Mouse (Mus musculus): ENCODE data around the gene Lrrc66. TPM values are rescaled to one million over a fixed set of nuclear protein-coding genes. Genes with fewer than 3 reads are reported as not detected.

Lrrc66 gene
- polyA plus RNA-seq, 1 experiment = not detected

- H3K79me2 ChIP-seq (ENCODE audit: control insufficient read depth, insufficient read depth) = no peaks in the 10 kb centered on the region
- peaks cover 30% of the 10 kb centered on the region for H3K27me3 ChIP-seq (ENCODE audit: control insufficient read depth, insufficient read depth, insufficient read length)
- no peaks in the 10 kb centered on the region for H3K36me3 ChIP-seq (ENCODE audit: control insufficient read depth, insufficient read depth)
- TF ChIP-seq MYOD1 (IDR thresholded peaks at IDR 0.05; ENCODE audit: control insufficient read depth, insufficient read length, low read depth) = no peak
- no peak for TF ChIP-seq CEBPB (IDR thresholded peaks at IDR 0.05; ENCODE audit: low read depth)
- no peak for TF ChIP-seq USF1 (IDR thresholded peaks at IDR 0.05; ENCODE audit: low read depth)
- no peak for TF ChIP-seq CTCF (IDR thresholded peaks at IDR 0.05; ENCODE audit: control insufficient read depth, insufficient read depth, insufficient read length)
- no peak for TF ChIP-seq FOSL1 (IDR thresholded peaks at IDR 0.05; ENCODE audit: insufficient read depth, low read length, poor library complexity, severe bottlenecking)
- no peak overlapping the region for H3K4me3 ChIP-seq (ENCODE audit: insufficient read depth, poor library complexity, severe bottlenecking)
- H3ac ChIP-seq (ENCODE audit: control insufficient read depth, insufficient read length, low read depth) = no peak overlapping the region
- no peaks in the 10 kb centered on the region for H3K79me3 ChIP-seq (ENCODE audit: low read depth)
These were observed 19.5 kb upstream of the Lrrc66 start for GRCm38 (mm10) chr5:73651855-73652201.

GRCm38 (mm10) chr5:73651061-73651854 is 18.9 kb upstream of the Lrrc66 start, which contains the start of gene Spata18:
Gene Spata18, plus strand, starts transcription at chr5:73651379.
- TF ChIP-seq MYOG (IDR thresholded peaks at IDR 0.05; ENCODE audit: control insufficient read depth, extremely low read depth, insufficient read length) = no peak
- no peak for TF ChIP-seq MYOD1 (IDR thresholded peaks at IDR 0.05; ENCODE audit: control insufficient read depth, insufficient read length, low read depth)
- no peak for TF ChIP-seq CEBPB (IDR thresholded peaks at IDR 0.05; ENCODE audit: low read depth)
- TF ChIP-seq USF1 (IDR thresholded peaks at IDR 0.05; ENCODE audit: low read depth) = no peak
- no peak for TF ChIP-seq MAX (IDR thresholded peaks at IDR 0.05)
- no peak for TF ChIP-seq FOSL1 (IDR thresholded peaks at IDR 0.05; ENCODE audit: insufficient read depth, low read length, poor library complexity, severe bottlenecking)
- no peak for TF ChIP-seq CTCF (IDR thresholded peaks at IDR 0.05; ENCODE audit: control insufficient read depth, insufficient read depth, insufficient read length)
- H3K79me2 ChIP-seq (ENCODE audit: control insufficient read depth, insufficient read depth) = no peaks in the 10 kb centered on the region
- H3K36me3 ChIP-seq (ENCODE audit: control insufficient read depth, insufficient read depth) = no peaks in the 10 kb centered on the region
- H3ac ChIP-seq (ENCODE audit: control insufficient read depth, insufficient read length, low read depth) = no peak within 1 kb of the TSS
- H3K79me3 ChIP-seq (ENCODE audit: low read depth) = no peaks in the 10 kb centered on the region
- peaks cover 30% of the 10 kb centered on the region for H3K27me3 ChIP-seq (ENCODE audit: control insufficient read depth, insufficient read depth, insufficient read length)
- peak within 1 kb of the TSS; percentile 11 for H3K4me3 ChIP-seq (ENCODE audit: insufficient read depth, poor library complexity, severe bottlenecking)

GRCm38 (mm10) chr5:73650365-73650964 is 18.1 kb upstream of the Lrrc66 start:
- no peak for TF ChIP-seq MYOD1 (IDR thresholded peaks at IDR 0.05; ENCODE audit: control insufficient read depth, insufficient read length, low read depth)
- TF ChIP-seq CTCF (IDR thresholded peaks at IDR 0.05; ENCODE audit: control insufficient read depth, insufficient read depth, insufficient read length) = no peak
- no peak for TF ChIP-seq MAX (IDR thresholded peaks at IDR 0.05)
- no peak for TF ChIP-seq USF1 (IDR thresholded peaks at IDR 0.05; ENCODE audit: low read depth)
- no peak for TF ChIP-seq FOSL1 (IDR thresholded peaks at IDR 0.05; ENCODE audit: insufficient read depth, low read length, poor library complexity, severe bottlenecking)
- no peak for TF ChIP-seq MYOG (IDR thresholded peaks at IDR 0.05; ENCODE audit: control insufficient read depth, extremely low read depth, insufficient read length)
- no peak for TF ChIP-seq CEBPB (IDR thresholded peaks at IDR 0.05; ENCODE audit: low read depth)
- Histone ChIP-seq H3K4me3 (ENCODE audit: insufficient read depth, poor library complexity, severe bottlenecking) (peak overlapping the region; percentile 6), H3K79me3 (ENCODE audit: low read depth) (no peaks in the 10 kb centered on the region)

GRCm38 (mm10) chr5:73647261-73647900 is 15.1 kb upstream of the Lrrc66 start, which contains the start of gene Sgcb:
Gene Sgcb, minus strand, starts transcription at chr5:73647790.
- no peaks in the 10 kb centered on the region for H3K79me3 ChIP-seq (ENCODE audit: low read depth)
- H3K4me3 ChIP-seq (ENCODE audit: insufficient read depth, poor library complexity, severe bottlenecking) = peak within 1 kb of the TSS; percentile 45
- TF ChIP-seq MYOD1 (IDR thresholded peaks at IDR 0.05; ENCODE audit: control insufficient read depth, insufficient read length, low read depth) = peak; percentile 45
- TF ChIP-seq CEBPB (IDR thresholded peaks at IDR 0.05; ENCODE audit: low read depth) = no peak
- H3K36me3 ChIP-seq (ENCODE audit: control insufficient read depth, insufficient read depth) = no peaks in the 10 kb centered on the region
- no peaks in the 10 kb centered on the region for H3K79me2 ChIP-seq (ENCODE audit: control insufficient read depth, insufficient read depth)
- H3ac ChIP-seq (ENCODE audit: control insufficient read depth, insufficient read length, low read depth) = peak within 1 kb of the TSS; percentile 81
- peaks cover 15% of the 10 kb centered on the region for H3K27me3 ChIP-seq (ENCODE audit: control insufficient read depth, insufficient read depth, insufficient read length)

More at GRCm38 (mm10) chr5:73650365-73650964, 18.1 kb upstream of the Lrrc66 start:
- H3K27me3 ChIP-seq (ENCODE audit: control insufficient read depth, insufficient read depth, insufficient read length) = peaks cover 30% of the 10 kb centered on the region
- H3ac ChIP-seq (ENCODE audit: control insufficient read depth, insufficient read length, low read depth) = no peak overlapping the region
- no peaks in the 10 kb centered on the region for H3K79me2 ChIP-seq (ENCODE audit: control insufficient read depth, insufficient read depth)
- H3K36me3 ChIP-seq (ENCODE audit: control insufficient read depth, insufficient read depth) = no peaks in the 10 kb centered on the region

GRCm38 (mm10) chr5:73642091-73642490 is 9.8 kb upstream of the Lrrc66 start:
- Histone ChIP-seq H3ac (ENCODE audit: control insufficient read depth, insufficient read length, low read depth) (no peak overlapping the region), H3K27me3 (ENCODE audit: control insufficient read depth, insufficient read depth, insufficient read length) (no peaks in the 10 kb centered on the region), H3K79me2 (ENCODE audit: control insufficient read depth, insufficient read depth) (no peaks in the 10 kb centered on the region), H3K79me3 (ENCODE audit: low read depth) (no peaks in the 10 kb centered on the region), H3K36me3 (ENCODE audit: control insufficient read depth, insufficient read depth) (no peaks in the 10 kb centered on the region), H3K4me3 (ENCODE audit: insufficient read depth, poor library complexity, severe bottlenecking) (no peak overlapping the region)
- TF ChIP-seq MYOD1 (IDR thresholded peaks at IDR 0.05; ENCODE audit: control insufficient read depth, insufficient read length, low read depth) = no peak
- no peak for TF ChIP-seq CTCF (IDR thresholded peaks at IDR 0.05; ENCODE audit: control insufficient read depth, insufficient read depth, insufficient read length)
